Mouse (Mus musculus): ENCODE measurements at regions not wholly inside any gene's neighbourhood (a gene's known extent, or its start where the extent isn't known, plus 50 kb on each side); places are given as distances from the start of the nearest gene placed in this dataset.

GRCm38 (mm10) chr1:126955839-126956720 is 125.5 kb upstream of the Nckap5 start:
- no peak for TF ChIP-seq FLI1 (IDR thresholded peaks at IDR 0.05; ENCODE audit: low read length)
- no peak for TF ChIP-seq GATA1 (IDR thresholded peaks at IDR 0.05; ENCODE audit: borderline replicate concordance, low read length)
